Mouse (Mus musculus): ENCODE results near the gene Tead4.

The Tead4 gene

GRCm38 (mm10) chr6:128288681-128289080, 11.9 kb downstream of the Tead4 start:
- DNase-seq, result no peak

DNA sequence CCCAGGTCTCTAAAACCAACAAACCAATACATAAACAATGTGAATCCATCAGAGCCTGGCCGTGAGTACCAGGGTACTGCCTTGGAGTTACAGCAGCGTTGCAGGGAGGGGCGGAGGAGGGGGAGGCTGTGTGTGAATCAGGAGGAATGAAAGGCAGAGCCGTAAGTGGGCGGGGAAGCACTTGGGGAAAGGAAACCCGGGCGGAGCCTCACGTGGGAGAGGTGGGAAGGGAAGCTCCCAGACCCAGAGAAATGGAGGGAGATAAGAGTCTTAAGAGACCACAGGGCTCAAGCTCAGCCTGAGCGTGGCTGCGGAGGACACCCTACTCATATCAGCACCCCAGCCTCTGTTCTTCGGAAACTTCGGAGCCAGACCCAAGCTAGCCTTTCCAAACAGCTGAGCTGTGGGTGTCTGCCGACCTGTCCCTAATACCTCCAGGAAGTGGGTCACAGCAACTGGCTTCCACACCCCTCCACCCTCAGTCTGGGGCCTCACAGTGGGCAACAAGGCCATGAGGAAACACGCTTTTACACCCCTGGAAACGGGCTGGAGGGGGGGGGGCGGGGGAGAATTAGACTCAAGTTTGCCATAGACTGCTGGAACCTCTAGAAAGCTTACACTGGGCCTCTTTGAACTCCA, 14.7 kb downstream of the Tead4 start:
- no peak for DNase-seq

DNA sequence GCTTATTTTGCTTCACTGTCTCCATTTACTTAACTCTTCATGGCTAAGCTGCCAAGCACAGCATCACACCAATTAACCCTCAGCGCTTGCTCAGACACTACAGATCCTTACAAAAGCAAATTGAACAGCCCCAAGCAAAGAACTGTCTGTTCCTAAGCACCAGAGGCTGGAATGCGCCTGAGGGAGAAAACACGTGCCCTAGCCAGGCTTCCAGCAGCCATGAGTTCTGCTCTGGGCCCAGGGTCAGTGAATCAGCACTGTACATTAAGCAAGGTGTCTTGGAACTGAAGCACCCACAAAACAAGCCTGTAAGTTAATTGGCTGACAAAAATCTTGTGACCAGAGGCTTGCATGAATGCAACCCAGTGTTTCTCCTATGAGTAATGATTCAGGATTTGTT, 18.5 kb downstream of the Tead4 start:
- no peak for DNase-seq

DNA sequence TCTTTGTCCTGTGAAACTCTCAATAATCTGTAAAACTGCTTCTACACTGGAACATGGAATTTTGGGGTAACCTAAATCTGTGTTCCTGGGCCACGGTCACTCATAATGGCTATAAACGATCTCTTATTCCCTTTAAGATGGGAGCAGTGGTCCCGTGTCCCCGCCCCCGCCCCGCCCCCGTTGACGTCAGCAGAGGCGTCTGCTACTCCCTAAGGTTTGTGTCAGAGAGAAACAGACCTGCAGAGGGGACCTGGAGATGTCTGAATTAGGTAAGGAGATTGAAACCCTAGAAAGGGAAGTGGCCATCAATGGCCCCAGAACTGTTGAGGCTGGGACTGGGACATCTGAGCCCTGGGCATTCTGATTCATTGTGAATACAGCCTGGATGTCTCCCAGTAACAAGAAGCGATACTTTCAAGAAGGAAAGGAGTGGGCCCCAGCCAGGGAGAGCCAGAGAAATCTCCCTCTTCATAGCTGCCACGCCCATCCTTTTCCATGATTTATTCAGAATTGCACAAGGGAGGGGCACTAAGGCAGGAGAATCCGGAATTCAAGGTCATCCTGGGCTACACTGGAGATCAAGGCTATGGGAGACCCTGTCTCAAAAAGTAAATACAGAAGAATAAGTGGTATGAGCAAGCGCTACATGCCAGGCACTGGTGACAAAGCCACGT, 20.0 kb downstream of the Tead4 start:
- DNase-seq, result no peak

- DNase-seq, result no peak
Measured at GRCm38 (mm10) chr6:128279608-128280007, 21.0 kb downstream of the Tead4 start.

GRCm38 (mm10) chr6:128279099-128279498, 21.5 kb downstream of the Tead4 start:
- no peak for DNase-seq

GRCm38 (mm10) chr6:128277132-128278085, 23.2 kb downstream of the Tead4 start:
- DNase-seq, result no peak

- DNase-seq, result no peak
Measured at GRCm38 (mm10) chr6:128276349-128276748, 24.3 kb downstream of the Tead4 start.

GRCm38 (mm10) chr6:128275506-128276064, 25.0 kb downstream of the Tead4 start:
- no peak for DNase-seq

- no peak for DNase-seq
Measured at GRCm38 (mm10) chr6:128273507-128273906, 27.1 kb downstream of the Tead4 start.

DNA sequence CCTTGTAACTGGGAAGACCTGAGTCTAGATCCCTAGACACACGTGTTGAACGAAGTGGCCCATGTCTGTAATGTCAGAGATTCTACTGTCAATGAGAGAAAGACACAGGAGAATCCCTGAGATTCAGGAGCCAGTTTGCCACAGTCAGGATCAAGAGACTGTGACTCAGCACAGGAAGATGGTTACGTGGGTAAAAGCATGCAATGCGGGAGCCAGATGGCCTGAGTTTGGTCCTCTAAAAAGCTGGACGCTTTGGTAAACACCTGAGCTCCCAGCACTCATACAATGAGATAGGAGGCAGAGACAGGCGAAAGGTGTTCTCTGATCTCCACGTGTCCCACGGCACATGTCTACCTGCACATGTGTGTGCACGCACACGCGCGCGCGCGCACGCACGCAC, 27.9 kb downstream of the Tead4 start:
- DNase-seq, result no peak

- no peak for DNase-seq
Measured at GRCm38 (mm10) chr6:128269850-128270249, 30.8 kb downstream of the Tead4 start.

GRCm38 (mm10) chr6:128264870-128265526, 35.6 kb downstream of the Tead4 start:
- no peak for DNase-seq

DNA sequence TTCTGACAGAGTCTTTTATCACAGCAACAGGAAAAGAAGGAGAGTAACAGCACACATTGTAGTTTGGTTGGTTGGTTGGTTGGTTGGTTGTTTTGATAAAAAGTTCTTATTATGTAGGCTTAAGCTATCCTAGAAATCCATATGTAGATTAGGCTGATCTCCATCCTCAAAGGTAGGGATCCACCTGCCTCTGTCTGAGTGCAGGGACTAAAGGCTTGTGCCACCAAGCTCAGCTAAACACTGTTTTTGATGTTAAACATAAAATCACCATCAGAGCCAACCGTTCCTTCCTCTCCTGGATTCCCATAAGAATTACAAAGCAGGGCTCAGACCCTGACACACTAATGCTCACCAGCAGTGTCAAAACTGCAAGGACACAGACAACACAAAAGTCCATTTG, 39.1 kb downstream of the Tead4 start:
- no peak for DNase-seq

GRCm38 (mm10) chr6:128259252-128259651, 41.4 kb downstream of the Tead4 start:
- no peak for DNase-seq

- DNase-seq, result no peak
Measured at GRCm38 (mm10) chr6:128255941-128256340, 44.7 kb downstream of the Tead4 start.

- no peak for DNase-seq
Measured at GRCm38 (mm10) chr6:128255292-128255691, 45.3 kb downstream of the Tead4 start.

DNA sequence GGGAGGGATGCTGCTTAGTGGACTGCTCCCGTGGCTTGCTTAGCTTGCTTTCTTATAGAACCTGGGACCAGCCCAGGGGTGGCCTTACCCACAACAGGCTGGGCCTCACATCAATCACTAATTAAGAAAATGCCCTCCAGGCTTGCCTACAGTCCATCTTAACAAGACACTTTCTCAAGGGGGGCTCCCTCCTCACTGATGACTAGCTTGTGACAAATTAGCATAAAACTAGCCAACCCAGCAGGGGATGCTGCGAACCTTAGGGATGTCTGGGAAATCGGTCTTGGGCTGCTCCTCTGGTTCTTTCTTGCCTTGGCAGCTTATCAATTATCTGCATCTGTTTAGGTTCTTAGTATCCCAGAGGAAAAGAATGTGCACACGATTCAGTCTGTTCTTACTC, 46.1 kb downstream of the Tead4 start:
- DNase-seq, result no peak

GRCm38 (mm10) chr6:128253111-128253510, 47.5 kb downstream of the Tead4 start:
- DNase-seq, result no peak

DNA sequence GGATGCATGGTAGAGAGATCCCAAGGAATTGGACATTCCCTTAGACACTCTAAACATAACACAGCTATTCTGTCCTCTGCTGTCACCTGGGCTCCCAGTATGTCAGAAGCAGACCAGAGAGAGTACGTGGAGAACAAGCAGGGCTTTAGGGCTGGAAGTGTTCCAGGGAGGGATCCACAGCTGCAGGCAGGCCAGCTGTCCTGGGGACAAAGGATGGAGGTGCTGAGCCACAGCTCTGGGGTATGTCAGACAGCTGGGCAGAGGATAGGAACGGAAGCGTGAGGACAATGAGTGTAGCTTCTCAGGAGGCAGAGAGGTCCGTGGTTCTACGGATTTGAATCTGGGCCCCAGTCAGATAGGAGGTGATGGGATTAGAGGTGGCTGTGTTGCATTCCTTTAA, 50.0 kb downstream of the Tead4 start:
- no peak for DNase-seq

DNA sequence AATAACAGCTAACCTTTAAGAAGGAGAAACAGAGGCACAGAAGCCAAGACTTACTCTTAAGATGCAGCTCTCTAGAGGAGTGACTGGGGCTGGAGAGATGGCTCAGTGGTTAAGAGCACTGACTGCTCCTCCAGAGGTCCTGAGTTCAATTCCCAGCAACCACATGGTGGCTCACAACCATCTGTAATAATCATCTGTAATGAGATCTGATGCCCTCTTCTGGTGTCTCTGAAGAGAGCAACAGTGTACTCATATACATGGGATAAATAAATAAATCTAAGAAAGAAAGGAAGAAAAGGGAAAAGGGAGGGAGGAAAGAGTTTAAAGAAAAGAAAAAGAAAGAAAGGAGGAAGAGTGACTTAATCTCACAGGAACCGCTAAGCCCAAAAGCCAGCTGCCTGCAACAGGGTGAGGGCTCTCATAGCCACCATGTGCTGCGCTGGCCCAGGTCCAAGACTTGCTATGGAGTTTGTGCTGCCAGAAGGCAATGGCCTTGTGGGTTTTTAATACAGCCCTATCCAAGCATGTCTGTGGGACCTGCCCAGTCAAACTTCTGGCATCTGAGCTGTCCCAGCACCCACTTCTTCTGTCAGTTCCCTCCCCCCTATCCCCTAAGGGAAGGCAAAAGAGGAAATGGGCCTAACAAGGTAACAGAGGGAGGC, 63.4 kb downstream of the Tead4 start:
- DNase-seq, result peak; percentile 56

- DNase-seq, result no peak
Measured at GRCm38 (mm10) chr6:128236581-128236980, 64.0 kb downstream of the Tead4 start.
